In genomic region chr19:3850847-3851469, GRCm38 (mm10) we compare ENCODE assay signal across 8 mouse cellular contexts. TPM values are rescaled to one million over a fixed set of nuclear protein-coding genes. Genes with fewer than 3 reads are reported as not detected.
DNase-seq lines count a peak whose midpoint lies in the region; ATAC-seq and TF ChIP-seq lines count a peak whose summit lies in the region.

No protein-coding gene starts in this region.

- H3K27me3 ChIP-seq in neural tube, embryonic 11.5 days (ENCODE audit: control insufficient read depth, insufficient read depth, low read length): no peaks in the 10 kb centered on the region
- H3K27me3 ChIP-seq in Patski: no peaks in the 10 kb centered on the region
- no peaks in the 10 kb centered on the region for H3K27me3 ChIP-seq in hindbrain, embryonic 11.5 days (ENCODE audit: control insufficient read depth, insufficient read depth, low read length)
- no peaks in the 10 kb centered on the region for H3K27me3 ChIP-seq in limb, embryonic 14.5 days (ENCODE audit: control insufficient read depth, insufficient read depth, low read length)
- no peaks in the 10 kb centered on the region for H3K27me3 ChIP-seq in midbrain, embryonic 12.5 days

- in situ Hi-C loops in Patski (cut with MboI; ENCODE audit: low pct_unique_long_range_greater_than_20kb): no loop called here

- ATAC-seq in neural tube, embryonic 11.5 days (ENCODE audit: insufficient read depth, low FRiP score, low TSS enrichment): peak; percentile 61; the same call in 1 of the 2 replicates
- ATAC-seq in Patski: peak; percentile 26
- peak; percentile 18; the same call in 1 of the 2 replicates for ATAC-seq in hindbrain, embryonic 11.5 days (ENCODE audit: low FRiP score)
- no peak for ATAC-seq in limb, embryonic 14.5 days (ENCODE audit: low FRiP score, low read depth)
- no peak for ATAC-seq in midbrain, embryonic 12.5 days (ENCODE audit: low FRiP score, low read depth)

- WGBS in neural tube, embryonic 11.5 days: 6% methylated on average over 19 of the region's 19 CpGs
- WGBS in hindbrain, embryonic 11.5 days: 7% methylated on average over 19 of the region's 19 CpGs
- 7% methylated on average over 19 of the region's 19 CpGs for WGBS in limb, embryonic 14.5 days
- 6% methylated on average over 19 of the region's 19 CpGs for WGBS in midbrain, embryonic 12.5 days

- POLR2A ChIA-PET in Patski (lab: Charles Lee): interaction anchor here (0.6 to 2.7 kb wide), 9 partner anchors 11 to 186 kb away, joined by 3 to 12 read pairs (median 3); partner anchors contain the start of gene Kmt5b

- H3K27ac ChIP-seq in neural tube, embryonic 11.5 days (ENCODE audit: low read depth, low read length): no peak overlapping the region
- H3K27ac ChIP-seq in hindbrain, embryonic 11.5 days (ENCODE audit: low read depth, low read length): peak overlapping the region; percentile 97; the same call in 1 of the 2 replicates
- 0 out of 2 replicates have a peak overlapping the region, but pooled peaks have one; percentile 33 for H3K27ac ChIP-seq in limb, embryonic 14.5 days (replicated peaks; ENCODE audit: low read depth, low read length)
- peak overlapping the region; percentile 97 for H3K27ac ChIP-seq in midbrain, embryonic 12.5 days (replicated peaks)

- DNase-seq in neural tube, embryonic 11.5 days (ENCODE audit: low spot score): peak; percentile 42
- DNase-seq in neural tube, embryonic 10.5 days (ENCODE audit: extremely low spot score, low spot score): no peak
- DNase-seq in Patski (ENCODE audit: low read depth, low spot score): peak; percentile 70
- DNase-seq in cerebellum, postnatal 36 days: peak; percentile 54 to 57
- DNase-seq in hindbrain, embryonic 11.5 days (ENCODE audit: low spot score): peak; percentile 47
- DNase-seq in limb, embryonic 14.5 days (ENCODE audit: low spot score): no peak
- DNase-seq in layer of hippocampus, adult 18-20 months (ENCODE audit: low spot score in 2 of 2): no peak

- peak overlapping the region; percentile 81 for H3K4me2 ChIP-seq in neural tube, embryonic 11.5 days (ENCODE audit: low read depth)
- peak overlapping the region; percentile 85 for H3K4me2 ChIP-seq in hindbrain, embryonic 11.5 days (replicated peaks; ENCODE audit: low read depth, low read length)
- H3K4me2 ChIP-seq in limb, embryonic 14.5 days (replicated peaks; ENCODE audit: low read depth, low read length, severe bottlenecking): peak overlapping the region; percentile 83
- peak overlapping the region; percentile 73 for H3K4me2 ChIP-seq in midbrain, embryonic 12.5 days (replicated peaks)

- CTCF ChIA-PET in Patski (lab: Charles Lee): interaction anchor here (0.8 to 2.3 kb wide), 9 partner anchors 11 to 77 kb away, joined by 3 to 10 read pairs (median 4); no protein-coding TSS in a partner anchor

- no peaks in the 10 kb centered on the region for H3K36me3 ChIP-seq in neural tube, embryonic 11.5 days (ENCODE audit: control insufficient read depth, insufficient read depth, low read length)
- H3K36me3 ChIP-seq in hindbrain, embryonic 11.5 days (ENCODE audit: control insufficient read depth, insufficient read depth, low read length): no peaks in the 10 kb centered on the region
- no peaks in the 10 kb centered on the region for H3K36me3 ChIP-seq in limb, embryonic 14.5 days (ENCODE audit: control insufficient read depth, insufficient read depth, low read length)
- no peaks in the 10 kb centered on the region for H3K36me3 ChIP-seq in midbrain, embryonic 12.5 days

- TF ChIP-seq POLR2A in limb, embryonic 14.5 days (IDR thresholded peaks at IDR 0.05; ENCODE audit: borderline replicate concordance, extremely low read depth, insufficient read depth, insufficient read length): no peak

- H3K9me3 ChIP-seq in neural tube, embryonic 11.5 days (ENCODE audit: control insufficient read depth, low read length): no peaks in the 10 kb centered on the region
- H3K9me3 ChIP-seq in hindbrain, embryonic 11.5 days (ENCODE audit: control insufficient read depth, low read length): no peaks in the 10 kb centered on the region
- no peaks in the 10 kb centered on the region for H3K9me3 ChIP-seq in limb, embryonic 14.5 days (ENCODE audit: control insufficient read depth, low read length)
- no peaks in the 10 kb centered on the region for H3K9me3 ChIP-seq in midbrain, embryonic 12.5 days

- peak overlapping the region; percentile 85 for H3K4me3 ChIP-seq in neural tube, embryonic 11.5 days (ENCODE audit: low read depth, low read length)
- peak overlapping the region; percentile 87 for H3K4me3 ChIP-seq in hindbrain, embryonic 11.5 days (ENCODE audit: low read depth, low read length)
- H3K4me3 ChIP-seq in limb, embryonic 14.5 days (replicated peaks; ENCODE audit: low read length): peak overlapping the region; percentile 89
- H3K4me3 ChIP-seq in midbrain, embryonic 12.5 days: peak overlapping the region; percentile 86

- TF ChIP-seq CTCF in Patski (IDR thresholded peaks at IDR 0.05): no peak

- H3K4me1 ChIP-seq in neural tube, embryonic 11.5 days (ENCODE audit: control insufficient read depth, insufficient read depth, low read length): peaks cover 13% of the 10 kb centered on the region; the same call in 1 of the 2 replicates
- H3K4me1 ChIP-seq in hindbrain, embryonic 11.5 days (replicated peaks; ENCODE audit: control insufficient read depth, insufficient read depth, low read length): peaks cover 4% of the 10 kb centered on the region; the same call in 1 of the 2 replicates
- H3K4me1 ChIP-seq in limb, embryonic 14.5 days (ENCODE audit: control insufficient read depth, insufficient read depth, low read length): peaks cover 28% of the 10 kb centered on the region
- peaks cover 35% of the 10 kb centered on the region for H3K4me1 ChIP-seq in midbrain, embryonic 12.5 days

- H3K9ac ChIP-seq in neural tube, embryonic 11.5 days (ENCODE audit: low read length): peak overlapping the region; percentile 90
- peak overlapping the region; percentile 31 for H3K9ac ChIP-seq in hindbrain, embryonic 11.5 days (ENCODE audit: low read depth, low read length)
- H3K9ac ChIP-seq in limb, embryonic 14.5 days (ENCODE audit: low read depth, low read length, severe bottlenecking): peak overlapping the region; percentile 83
- H3K9ac ChIP-seq in midbrain, embryonic 12.5 days (replicated peaks): peak overlapping the region; percentile 12; the same call in 1 of the 2 replicates

RNA-seq across cellular contexts. Expression of gene Chka, which starts 0.6 kb away (rescaled TPM):
- polyA plus RNA-seq in neural tube, embryonic 11.5 days (2014; fragmentation: Nextera tagmentation; extraction: Ambion mirVana): 54.4 and 59.5 TPM in 2 replicates
- 169 TPM for polyA plus RNA-seq in Patski (2021)
- 50.3 and 63.7 TPM in 2 replicates for polyA plus RNA-seq in hindbrain, embryonic 11.5 days (2014; fragmentation: Nextera tagmentation; extraction: Ambion mirVana)
- polyA plus RNA-seq in limb, embryonic 14.5 days (2012; rRNA removed): 65.4 and 68.6 TPM in 2 replicates
- 32.7 and 37.2 TPM in 2 replicates for polyA plus RNA-seq in limb, embryonic 14.5 days (2014; fragmentation: Nextera tagmentation; extraction: Ambion mirVana)
- 69.1 and 73.9 TPM in 2 replicates for polyA plus RNA-seq in midbrain, embryonic 12.5 days (2016; fragmentation: Nextera tagmentation; extraction: Ambion mirVana)
- 100 to 1,000 TPM in 1 of 2 experiments, 10 to 100 TPM in 1; 85.8 to 106 TPM for total RNA-seq in layer of hippocampus, adult 18-20 months (2021)

RNA-seq across cellular contexts. Expression of gene Tcirg1, which starts 56.0 kb away (rescaled TPM):
- 17.3 TPM in 2 replicates for polyA plus RNA-seq in neural tube, embryonic 11.5 days (2014; fragmentation: Nextera tagmentation; extraction: Ambion mirVana)
- 80.3 TPM for polyA plus RNA-seq in Patski (2021)
- polyA plus RNA-seq in hindbrain, embryonic 11.5 days (2014; fragmentation: Nextera tagmentation; extraction: Ambion mirVana): 10.7 and 11.6 TPM in 2 replicates
- polyA plus RNA-seq in limb, embryonic 14.5 days (2012; rRNA removed): 145 and 191 TPM in 2 replicates
- polyA plus RNA-seq in limb, embryonic 14.5 days (2014; fragmentation: Nextera tagmentation; extraction: Ambion mirVana): 36.8 and 37.8 TPM in 2 replicates
- polyA plus RNA-seq in midbrain, embryonic 12.5 days (2016; fragmentation: Nextera tagmentation; extraction: Ambion mirVana): 16.3 and 18.7 TPM in 2 replicates
- 10 to 100 TPM; 17.4 to 20.6 TPM for total RNA-seq in layer of hippocampus, adult 18-20 months (2021)

Comparison
In these comparisons a context has a peak if more than half of its experiments do, and no peak if none do; other contexts are left out.
1. DNase-seq: peak in neural tube, embryonic 11.5 days (single experiment), Patski (single experiment), cerebellum, postnatal 36 days (2 of 2) and hindbrain, embryonic 11.5 days (single experiment); none in neural tube, embryonic 10.5 days (single experiment), limb, embryonic 14.5 days (single experiment) and layer of hippocampus, adult 18-20 months (0 of 2).
2. ATAC-seq: peak in neural tube, embryonic 11.5 days (single experiment), Patski (single experiment) and hindbrain, embryonic 11.5 days (single experiment); none in limb, embryonic 14.5 days (single experiment) and midbrain, embryonic 12.5 days (single experiment).
3. H3K9ac ChIP-seq: peak in every context shown above with its lines; median percentile 90 in neural tube, embryonic 11.5 days; 83 in limb, embryonic 14.5 days; 31 in hindbrain, embryonic 11.5 days; 12 in midbrain, embryonic 12.5 days.
4. Peak in every context shown above with its lines, with median percentiles within 50 percentile points of each other: H3K4me2 ChIP-seq and H3K4me3 ChIP-seq.